Mouse (Mus musculus): ENCODE results near the gene Flrt1. TPM values are rescaled to one million over a fixed set of nuclear protein-coding genes. Genes with fewer than 3 reads are reported as not detected.

Gene Flrt1
- 7.7 and 9.0 TPM in 2 replicates for polyA plus RNA-seq (2014; fragmentation: Nextera tagmentation; extraction: Ambion mirVana)

DNA sequence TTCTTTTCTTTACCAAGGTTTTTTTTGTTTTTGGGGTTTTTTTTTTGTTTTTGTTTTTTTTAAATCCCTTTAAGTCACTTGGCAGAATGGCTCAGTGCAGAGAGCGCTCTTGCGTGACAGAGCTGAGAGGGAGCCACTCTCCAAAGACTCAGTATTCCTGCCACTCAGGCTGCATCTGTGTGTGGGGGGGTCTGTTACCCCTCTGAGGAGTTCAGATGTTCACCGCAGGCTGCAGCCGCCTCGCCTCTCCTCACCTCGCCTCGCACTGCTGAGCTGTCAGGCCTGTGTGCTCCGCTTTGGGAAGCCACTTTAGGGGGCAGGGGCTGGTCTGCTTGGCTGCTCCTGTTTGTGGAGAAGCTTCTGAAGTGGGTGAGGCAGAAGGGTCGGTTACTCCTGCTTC lies at the start of gene Flrt1:
Gene Flrt1 (minus strand): TSS at position 186 of the 400 bp plus-strand sequence.
- Histone ChIP-seq H3K4me2 (ENCODE audit: low read depth, low read length, severe bottlenecking) (no peak within 1 kb of the TSS), H3K36me3 (ENCODE audit: control insufficient read depth, insufficient read depth, low read length) (no peaks in the 10 kb centered on the region), H3K9ac (ENCODE audit: low read length) (peak within 1 kb of the TSS; percentile 16; the same call in 1 of the 2 replicates), H3K27me3 (ENCODE audit: control insufficient read depth, insufficient read depth, low read length) (no peaks in the 10 kb centered on the region), H3K9me3 (ENCODE audit: control insufficient read depth, low read length) (no peaks in the 10 kb centered on the region), H3K4me3 (ENCODE audit: low read depth, low read length) (no peak within 1 kb of the TSS), H3K27ac (ENCODE audit: low read depth, low read length) (no peak within 1 kb of the TSS), H3K4me1 (replicated peaks; ENCODE audit: control insufficient read depth, insufficient read depth, low read length) (peaks cover 29% of the 10 kb centered on the region)
- DNase-seq (ENCODE audit: low spot score), result no peak
- WGBS, result 18% methylated on average over 9 of the region's 9 CpGs
- ATAC-seq (replicated peaks; ENCODE audit: low FRiP score), result no peak

- no peaks in the 10 kb centered on the region for H3K36me3 ChIP-seq (ENCODE audit: control insufficient read depth, insufficient read depth, low read length)
- H3K9me3 ChIP-seq (ENCODE audit: control insufficient read depth, low read length), result no peaks in the 10 kb centered on the region
- peaks cover 31% of the 10 kb centered on the region for H3K4me1 ChIP-seq (replicated peaks; ENCODE audit: control insufficient read depth, insufficient read depth, low read length)
- no peak for ATAC-seq (replicated peaks; ENCODE audit: low FRiP score)
- no peak for DNase-seq (ENCODE audit: low spot score)
- no peak overlapping the region for H3K27ac ChIP-seq (ENCODE audit: low read depth, low read length)
- no peak overlapping the region for H3K4me2 ChIP-seq (ENCODE audit: low read depth, low read length, severe bottlenecking)
- WGBS, result 60% methylated on average over 6 of the region's 6 CpGs
- no peak overlapping the region; the same call in 1 of the 2 replicates for H3K9ac ChIP-seq (ENCODE audit: low read length)
- peaks cover 3% of the 10 kb centered on the region; the same call in 1 of the 2 replicates for H3K27me3 ChIP-seq (ENCODE audit: control insufficient read depth, insufficient read depth, low read length)
- H3K4me3 ChIP-seq (ENCODE audit: low read depth, low read length), result no peak overlapping the region
These were observed 49.7 kb upstream of the Flrt1 start for GRCm38 (mm10) chr19:7155196-7155595.

DNA sequence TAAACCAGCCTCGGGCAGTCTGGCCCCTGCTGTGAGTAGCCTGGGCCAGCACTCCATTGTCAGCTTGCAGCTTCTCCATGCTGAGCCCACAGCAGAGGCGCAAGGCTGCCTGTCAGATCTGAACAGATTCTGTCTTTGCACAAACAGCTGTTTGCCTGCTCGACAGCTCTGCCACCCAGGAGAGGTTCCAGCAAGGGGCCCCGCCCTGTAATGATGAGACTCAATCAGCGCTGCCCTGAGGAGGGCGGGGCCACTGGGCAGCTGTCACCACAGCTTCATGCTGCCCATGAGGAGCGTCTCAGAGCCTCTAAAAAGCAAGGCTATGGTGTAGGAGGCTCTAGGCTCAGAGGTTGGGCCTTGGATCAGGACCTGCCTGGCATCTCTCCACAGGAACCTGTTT lies 47.7 kb upstream of the Flrt1 start:
- no peak for ATAC-seq (replicated peaks; ENCODE audit: low FRiP score)
- Histone ChIP-seq H3K4me1 (replicated peaks; ENCODE audit: control insufficient read depth, insufficient read depth, low read length) (peaks cover 30% of the 10 kb centered on the region), H3K9me3 (ENCODE audit: control insufficient read depth, low read length) (no peaks in the 10 kb centered on the region), H3K4me2 (ENCODE audit: low read depth, low read length, severe bottlenecking) (no peak overlapping the region), H3K27ac (ENCODE audit: low read depth, low read length) (no peak overlapping the region), H3K9ac (ENCODE audit: low read length) (no peak overlapping the region), H3K27me3 (ENCODE audit: control insufficient read depth, insufficient read depth, low read length) (peaks cover under 1% of the 10 kb centered on the region; the same call in 1 of the 2 replicates), H3K4me3 (ENCODE audit: low read depth, low read length) (no peak overlapping the region), H3K36me3 (ENCODE audit: control insufficient read depth, insufficient read depth, low read length) (no peaks in the 10 kb centered on the region)
- no peak for DNase-seq (ENCODE audit: low spot score)
- WGBS, result 40% methylated on average over 7 of the region's 7 CpGs

DNA sequence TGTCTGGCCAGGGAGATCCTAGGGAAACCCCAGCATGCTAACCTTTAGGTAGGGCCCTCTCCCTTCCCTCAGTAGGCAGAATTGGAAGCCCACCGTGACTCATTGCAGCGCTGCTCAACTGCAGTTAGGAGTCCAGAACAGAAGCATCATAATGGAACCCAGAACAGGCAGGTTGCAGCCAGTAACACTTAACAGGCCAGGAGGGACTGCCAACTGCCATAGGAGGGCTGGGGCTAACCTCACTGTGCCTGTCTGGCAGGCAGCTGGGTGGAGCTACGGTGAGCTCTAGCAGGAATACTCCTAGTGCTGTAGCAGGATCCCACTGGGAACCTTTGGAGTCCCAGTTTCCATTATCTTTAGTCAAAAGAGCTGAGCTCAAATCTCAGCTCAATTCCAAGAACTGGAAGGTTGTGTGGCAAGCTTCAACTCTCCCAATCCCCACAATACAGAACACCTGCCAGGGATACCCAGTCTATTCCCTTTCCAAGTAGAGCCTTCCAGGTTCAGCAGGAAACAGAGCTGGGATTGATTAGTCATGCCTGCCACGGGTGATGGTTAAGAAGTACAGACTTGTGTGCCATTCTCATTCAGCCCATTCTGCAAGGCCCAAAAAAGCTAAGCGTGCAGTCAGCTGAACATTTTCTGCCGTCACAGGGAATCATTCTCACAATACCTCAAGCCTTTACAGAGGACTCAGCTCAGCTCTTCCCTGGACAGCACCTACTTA lies 46.6 kb upstream of the Flrt1 start:
- DNase-seq (ENCODE audit: low spot score) (no peak), ATAC-seq (replicated peaks; ENCODE audit: low FRiP score) (no peak)
- 85% methylated on average over 6 of the region's 6 CpGs for WGBS
- Histone ChIP-seq H3K36me3 (ENCODE audit: control insufficient read depth, insufficient read depth, low read length) (no peaks in the 10 kb centered on the region), H3K4me3 (ENCODE audit: low read depth, low read length) (no peak overlapping the region), H3K9ac (ENCODE audit: low read length) (no peak overlapping the region), H3K9me3 (ENCODE audit: control insufficient read depth, low read length) (no peaks in the 10 kb centered on the region), H3K27ac (ENCODE audit: low read depth, low read length) (no peak overlapping the region), H3K4me1 (replicated peaks; ENCODE audit: control insufficient read depth, insufficient read depth, low read length) (peaks cover 21% of the 10 kb centered on the region), H3K27me3 (ENCODE audit: control insufficient read depth, insufficient read depth, low read length) (no peaks in the 10 kb centered on the region; the same call in 1 of the 2 replicates), H3K4me2 (ENCODE audit: low read depth, low read length, severe bottlenecking) (no peak overlapping the region)

- WGBS, result 72% methylated on average over 7 of the region's 7 CpGs
These were observed 45.9 kb upstream of the Flrt1 start for GRCm38 (mm10) chr19:7151300-7151926.

GRCm38 (mm10) chr19:7149158-7149685 lies 43.7 kb upstream of the Flrt1 start:
- 71% methylated on average over 7 of the region's 7 CpGs for WGBS
- no peak for DNase-seq (ENCODE audit: low spot score)
- H3K4me2 ChIP-seq (ENCODE audit: low read depth, low read length, severe bottlenecking), result no peak overlapping the region
- no peaks in the 10 kb centered on the region for H3K9me3 ChIP-seq (ENCODE audit: control insufficient read depth, low read length)
- H3K27me3 ChIP-seq (ENCODE audit: control insufficient read depth, insufficient read depth, low read length), result peaks cover 5% of the 10 kb centered on the region; the same call in 1 of the 2 replicates
- no peak for ATAC-seq (replicated peaks; ENCODE audit: low FRiP score)
- H3K4me1 ChIP-seq (replicated peaks; ENCODE audit: control insufficient read depth, insufficient read depth, low read length), result peaks cover 10% of the 10 kb centered on the region
- H3K27ac ChIP-seq (ENCODE audit: low read depth, low read length), result no peak overlapping the region
- peak overlapping the region; percentile 12; the same call in 1 of the 2 replicates for H3K9ac ChIP-seq (ENCODE audit: low read length)
- no peak overlapping the region for H3K4me3 ChIP-seq (ENCODE audit: low read depth, low read length)
- no peaks in the 10 kb centered on the region for H3K36me3 ChIP-seq (ENCODE audit: control insufficient read depth, insufficient read depth, low read length)

More at GRCm38 (mm10) chr19:7151300-7151926, 45.9 kb upstream of the Flrt1 start:
- no peaks in the 10 kb centered on the region for H3K36me3 ChIP-seq (ENCODE audit: control insufficient read depth, insufficient read depth, low read length)
- DNase-seq (ENCODE audit: low spot score) (no peak), ATAC-seq (replicated peaks; ENCODE audit: low FRiP score) (no peak)
- no peak overlapping the region for H3K9ac ChIP-seq (ENCODE audit: low read length)
- H3K4me3 ChIP-seq (ENCODE audit: low read depth, low read length), result no peak overlapping the region
- no peaks in the 10 kb centered on the region for H3K9me3 ChIP-seq (ENCODE audit: control insufficient read depth, low read length)
- no peak overlapping the region for H3K4me2 ChIP-seq (ENCODE audit: low read depth, low read length, severe bottlenecking)
- H3K27ac ChIP-seq (ENCODE audit: low read depth, low read length), result no peak overlapping the region
- no peaks in the 10 kb centered on the region; the same call in 1 of the 2 replicates for H3K27me3 ChIP-seq (ENCODE audit: control insufficient read depth, insufficient read depth, low read length)
- peaks cover 16% of the 10 kb centered on the region for H3K4me1 ChIP-seq (replicated peaks; ENCODE audit: control insufficient read depth, insufficient read depth, low read length)

DNA sequence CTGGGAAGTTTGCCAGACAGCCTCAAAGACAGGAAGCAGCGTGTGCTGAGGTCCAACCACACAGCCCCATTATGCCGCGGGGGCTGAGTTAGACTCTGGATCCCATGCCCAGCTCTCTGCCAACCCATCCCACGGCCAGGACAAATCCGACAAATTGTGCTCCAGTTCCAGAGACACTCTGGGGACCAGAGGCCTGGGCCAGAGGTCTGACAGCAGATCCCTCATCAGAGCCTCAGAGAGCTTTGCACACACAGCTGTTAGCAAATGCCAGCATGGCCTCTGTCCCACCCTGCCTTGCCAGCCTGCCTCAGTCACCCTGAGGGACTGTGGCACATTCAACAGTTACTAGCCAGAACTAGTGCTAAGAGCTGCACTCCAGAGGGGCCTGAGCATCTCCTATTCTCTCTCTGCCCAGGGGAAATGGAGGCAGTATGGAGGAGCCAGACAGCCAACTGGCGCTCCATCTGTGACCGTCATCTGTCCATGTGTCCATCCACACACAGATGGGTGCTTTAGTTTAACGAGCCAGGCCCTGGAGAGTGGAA lies 43.1 kb upstream of the Flrt1 start:
- Histone ChIP-seq H3K27me3 (ENCODE audit: control insufficient read depth, insufficient read depth, low read length) (peaks cover 5% of the 10 kb centered on the region), H3K4me1 (replicated peaks; ENCODE audit: control insufficient read depth, insufficient read depth, low read length) (peaks cover 14% of the 10 kb centered on the region), H3K9me3 (ENCODE audit: control insufficient read depth, low read length) (no peaks in the 10 kb centered on the region), H3K4me2 (ENCODE audit: low read depth, low read length, severe bottlenecking) (no peak overlapping the region), H3K9ac (ENCODE audit: low read length) (peak overlapping the region; percentile 12; the same call in 1 of the 2 replicates), H3K27ac (ENCODE audit: low read depth, low read length) (no peak overlapping the region), H3K4me3 (ENCODE audit: low read depth, low read length) (no peak overlapping the region), H3K36me3 (ENCODE audit: control insufficient read depth, insufficient read depth, low read length) (no peaks in the 10 kb centered on the region)
- 67% methylated on average over 8 of the region's 8 CpGs for WGBS
- DNase-seq (ENCODE audit: low spot score) (no peak), ATAC-seq (replicated peaks; ENCODE audit: low FRiP score) (no peak)

DNA sequence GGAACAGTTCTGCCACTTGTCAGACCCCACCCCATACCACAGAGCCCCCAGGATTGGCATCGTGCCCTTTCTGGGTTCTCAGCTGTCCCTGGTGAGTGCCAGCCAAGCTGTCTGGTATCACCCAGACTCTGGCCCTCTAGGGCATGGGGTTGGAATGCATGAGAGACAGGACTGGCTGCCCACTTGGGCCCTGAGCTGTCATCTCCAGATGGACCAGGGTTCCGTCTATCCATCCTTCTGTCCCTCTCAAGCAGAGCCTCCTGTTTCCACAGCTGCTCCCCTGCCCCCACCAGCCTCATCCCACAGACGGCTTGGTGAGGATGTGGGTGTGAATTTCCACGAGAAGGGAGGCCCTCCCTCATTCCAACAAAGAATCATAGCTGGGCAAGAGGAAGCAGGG lies 42.6 kb upstream of the Flrt1 start:
- DNase-seq (ENCODE audit: low spot score) (no peak), ATAC-seq (replicated peaks; ENCODE audit: low FRiP score) (no peak)
- Histone ChIP-seq H3K4me3 (ENCODE audit: low read depth, low read length) (no peak overlapping the region), H3K9ac (ENCODE audit: low read length) (no peak overlapping the region), H3K27ac (ENCODE audit: low read depth, low read length) (no peak overlapping the region), H3K36me3 (ENCODE audit: control insufficient read depth, insufficient read depth, low read length) (no peaks in the 10 kb centered on the region), H3K27me3 (ENCODE audit: control insufficient read depth, insufficient read depth, low read length) (peaks cover 7% of the 10 kb centered on the region), H3K4me1 (replicated peaks; ENCODE audit: control insufficient read depth, insufficient read depth, low read length) (peaks cover 16% of the 10 kb centered on the region), H3K9me3 (ENCODE audit: control insufficient read depth, low read length) (no peaks in the 10 kb centered on the region), H3K4me2 (ENCODE audit: low read depth, low read length, severe bottlenecking) (no peak overlapping the region)
- 66% methylated on average over 4 of the region's 4 CpGs for WGBS

Measured in forebrain, embryonic 11.5 days (tissue).